Mouse (Mus musculus) testis, adult 2 months (tissue): Measurements from ENCODE around the gene Xbp1.

ENCODE experiments used
- CTCF ChIP-seq: fragments of 200-500 bp; IDR thresholded peaks from 2 replicates; pipeline ENCODE4 v1.5.1; 2012; ENCODE audit warnings: low read depth, mild to moderate bottlenecking, inconsistent platforms, low read length, moderate library complexity; ENCODE audit not compliant: control insufficient read depth, insufficient read depth, insufficient replicate concordance
- POLR2A ChIP-seq: fragments of 200-500 bp; IDR thresholded peaks from 2 replicates; pipeline ENCODE4 v1.6.1; 2012; ENCODE audit warnings: low read depth, mild to moderate bottlenecking, inconsistent platforms, low read length, moderate library complexity; ENCODE audit not compliant: control insufficient read depth

GRCm38 (mm10) chr11:5530717-5531116 lies 10.3 kb downstream of the Xbp1 start:
- no peak for TF ChIP-seq CTCF
- no peak for TF ChIP-seq POLR2A
